ENCODE assay signal across 10 mouse cellular contexts in genomic region chr6:143622161-143622560, GRCm38 (mm10).
"Had no signal": no experiment of that assay in that cellular context is flagged by ENCODE, and none has a peak within 500 bp of the region (broad histone marks: within the 10 kb centered on the region; RNA-seq: fewer than 3 reads in every experiment).

No protein-coding gene starts in this region.

- H3K4me2 ChIP-seq: limb, embryonic 12.5 days; liver, embryonic 13.5 days; midbrain, embryonic 13.5 days; stomach, embryonic 15.5 days had no signal

- H3K4me3 ChIP-seq: limb, embryonic 12.5 days; liver, embryonic 13.5 days; midbrain, embryonic 13.5 days; stomach, embryonic 15.5 days had no signal

- H3K27me3 ChIP-seq: limb, embryonic 12.5 days; liver, embryonic 13.5 days; midbrain, embryonic 13.5 days; stomach, embryonic 15.5 days had no signal

- H3K9me3 ChIP-seq: limb, embryonic 12.5 days; liver, embryonic 13.5 days; midbrain, embryonic 13.5 days; stomach, embryonic 15.5 days had no signal

- H3K36me3 ChIP-seq: limb, embryonic 12.5 days; liver, embryonic 13.5 days; midbrain, embryonic 13.5 days; stomach, embryonic 15.5 days had no signal

- H3K4me1 ChIP-seq: liver, embryonic 13.5 days; midbrain, embryonic 13.5 days; stomach, embryonic 15.5 days had no signal

- ATAC-seq: inflammation-experienced regulatory T-cells, adult 6 months; intestine, postnatal 0 days; liver, postnatal 0 days; midbrain, embryonic 13.5 days had no signal

- H3K9ac ChIP-seq: limb, embryonic 12.5 days; liver, embryonic 13.5 days; liver, postnatal 0 days; midbrain, embryonic 13.5 days; stomach, embryonic 15.5 days had no signal

- DNase-seq: kidney, adult 8-10 months; kidney, postnatal 25 days; liver; liver, embryonic 13.5 days; liver, postnatal 0 days had no signal

- H3K27ac ChIP-seq: limb, embryonic 12.5 days; liver, embryonic 13.5 days; midbrain, embryonic 13.5 days; stomach, embryonic 15.5 days had no signal
